8 mouse cellular contexts compared by ENCODE assay signal in the genomic region with DNA sequence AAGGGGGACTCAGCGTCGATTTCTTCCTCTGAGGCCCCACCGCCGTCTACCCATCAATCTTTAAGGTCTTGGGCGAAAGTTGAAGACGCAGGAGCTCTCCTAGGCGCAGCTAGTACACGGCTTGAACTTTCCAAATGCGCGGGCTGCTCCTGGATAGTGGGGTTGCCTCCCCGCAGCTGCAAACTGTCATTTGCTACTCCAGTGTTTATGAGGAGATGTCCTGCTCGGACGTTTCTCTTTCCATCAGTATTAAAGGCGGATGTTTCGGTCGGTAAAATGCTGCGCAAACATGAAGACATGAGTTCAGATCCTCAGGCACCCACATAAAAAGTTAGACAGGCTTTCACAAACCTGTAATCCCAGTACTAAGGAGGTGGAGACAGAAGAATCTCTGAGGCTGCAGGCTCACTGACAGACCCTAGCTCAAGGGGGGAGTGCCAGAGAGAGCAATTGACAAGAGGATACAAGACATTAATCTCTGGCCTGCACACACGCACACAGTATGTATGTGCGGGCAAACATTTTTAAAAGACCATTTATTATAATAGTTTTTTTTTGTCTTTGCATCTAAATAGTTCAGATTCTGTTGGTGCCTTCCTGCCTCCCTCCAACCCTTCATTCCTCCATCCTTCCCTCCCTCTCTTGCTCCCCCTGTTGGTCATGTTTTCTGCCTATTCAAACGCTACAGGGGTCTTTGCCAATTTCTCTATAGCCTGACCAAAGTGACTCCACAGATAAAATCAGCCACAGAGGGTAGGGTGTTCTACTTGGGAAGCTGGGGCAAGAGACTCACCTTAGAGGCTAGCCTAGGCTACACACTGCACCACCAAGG. TPM values are rescaled to one million over a fixed set of nuclear protein-coding genes. Genes with fewer than 3 reads are reported as not detected.
A peak's percentile ranks its signal among the peaks of the same experiment; 100 is the strongest.
DNase-seq lines count a peak whose midpoint lies in the region; ATAC-seq and TF ChIP-seq lines count a peak whose summit lies in the region.

A gene (minus strand): TSS at position 639 of the 832 bp plus-strand sequence.

- H3K4me2 ChIP-seq in embryonic facial prominence, embryonic 13.5 days, result peak within 1 kb of the TSS; percentile 99
- H3K4me2 ChIP-seq in heart, postnatal 0 days (ENCODE audit: low read depth, low read length), result peak within 1 kb of the TSS; percentile 93
- peak within 1 kb of the TSS; percentile 99 for H3K4me2 ChIP-seq in limb, embryonic 15.5 days

- ATAC-seq in embryonic facial prominence, embryonic 13.5 days (ENCODE audit: insufficient number of reproducible peaks, insufficient read depth, low FRiP score, low TSS enrichment, low read depth), result no peak
- ATAC-seq in heart, postnatal 0 days (ENCODE audit: insufficient read depth, low read depth), result no peak
- ATAC-seq in limb, embryonic 15.5 days (ENCODE audit: insufficient number of reproducible peaks, low FRiP score, low TSS enrichment, low read depth), result no peak
- ATAC-seq in monocyte, adult 5-6 weeks (replicated peaks; ENCODE audit: insufficient number of reproducible peaks, low FRiP score, low TSS enrichment, poor library complexity, severe bottlenecking), result 0 out of 2 replicates have a peak, but pooled peaks have one; percentile 2

- no peak for TF ChIP-seq EP300 in ES-Bruce4 (IDR thresholded peaks at IDR 0.05; ENCODE audit: insufficient read depth, low read depth, low read length)
- no peak for TF ChIP-seq EP300 in heart, postnatal 0 days (IDR thresholded peaks at IDR 0.05; ENCODE audit: low read depth)

- H3K36me3 ChIP-seq in ES-Bruce4 (ENCODE audit: control insufficient read depth, insufficient read depth, low read length, poor library complexity, severe bottlenecking), result no peaks in the 10 kb centered on the region
- H3K36me3 ChIP-seq in embryonic facial prominence, embryonic 13.5 days, result no peaks in the 10 kb centered on the region
- no peaks in the 10 kb centered on the region for H3K36me3 ChIP-seq in heart, postnatal 0 days (replicated peaks; ENCODE audit: control insufficient read depth, insufficient read depth, low read length)
- no peaks in the 10 kb centered on the region for H3K36me3 ChIP-seq in limb, embryonic 15.5 days

- H3K4me3 ChIP-seq in ES-Bruce4 (ENCODE audit: low read depth, low read length), result peak within 1 kb of the TSS; percentile 78
- peak within 1 kb of the TSS; percentile 70 for H3K4me3 ChIP-seq in embryonic facial prominence, embryonic 13.5 days
- H3K4me3 ChIP-seq in heart, postnatal 0 days (ENCODE audit: low read depth, low read length), result peak within 1 kb of the TSS; percentile 75
- H3K4me3 ChIP-seq in limb, embryonic 15.5 days, result peak within 1 kb of the TSS; percentile 62

- DNase-seq in 3T3-L1 (ENCODE audit: low read depth, low spot score), result peak; percentile 39
- DNase-seq in heart, postnatal 0 days (ENCODE audit: low spot score), result peak; percentile 45
- DNase-seq in yolk sac, embryonic 10.5 days (ENCODE audit: low spot score), result peak; percentile 23
- DNase-seq in right cerebral cortex, adult 18-20 months, result no peak

- peak within 1 kb of the TSS; percentile 73 for H3K9ac ChIP-seq in ES-Bruce4 (ENCODE audit: low read depth, poor library complexity, severe bottlenecking)
- peak within 1 kb of the TSS; percentile 87 for H3K9ac ChIP-seq in embryonic facial prominence, embryonic 13.5 days
- H3K9ac ChIP-seq in heart, postnatal 0 days (replicated peaks; ENCODE audit: low read depth, low read length), result peak within 1 kb of the TSS; percentile 74
- H3K9ac ChIP-seq in limb, embryonic 15.5 days, result peak within 1 kb of the TSS; percentile 70

- peaks cover 14% of the 10 kb centered on the region for H3K27me3 ChIP-seq in ES-Bruce4 (ENCODE audit: control insufficient read depth, insufficient read depth, low read length, poor library complexity, severe bottlenecking)
- peaks cover 22% of the 10 kb centered on the region for H3K27me3 ChIP-seq in embryonic facial prominence, embryonic 13.5 days
- H3K27me3 ChIP-seq in heart, postnatal 0 days (ENCODE audit: control insufficient read depth, insufficient read depth, low read length), result 0 out of 2 replicates have a peak, but pooled peaks cover 3% of the 10 kb centered on the region
- H3K27me3 ChIP-seq in limb, embryonic 15.5 days, result peaks cover 14% of the 10 kb centered on the region

- no peak for TF ChIP-seq CTCF in ES-Bruce4 (IDR thresholded peaks at IDR 0.05; ENCODE audit: low read depth, low read length)
- TF ChIP-seq CTCF in heart, postnatal 0 days (IDR thresholded peaks at IDR 0.05; ENCODE audit: low read depth), result peak; percentile 63

- no peak within 1 kb of the TSS for H3K27ac ChIP-seq in ES-Bruce4 (ENCODE audit: insufficient read depth, low read length)
- H3K27ac ChIP-seq in embryonic facial prominence, embryonic 13.5 days, result peak within 1 kb of the TSS; percentile 93
- H3K27ac ChIP-seq in heart, postnatal 0 days (ENCODE audit: low read depth), result no peak within 1 kb of the TSS
- H3K27ac ChIP-seq in limb, embryonic 15.5 days, result peak within 1 kb of the TSS; percentile 82

- WGBS in embryonic facial prominence, embryonic 13.5 days, result 8% methylated on average over 20 of the region's 20 CpGs
- 10% methylated on average over 20 of the region's 20 CpGs for WGBS in heart, postnatal 0 days
- WGBS in limb, embryonic 15.5 days, result 10% methylated on average over 20 of the region's 20 CpGs

- H3K4me1 ChIP-seq in ES-Bruce4 (ENCODE audit: control insufficient read depth, insufficient read depth, low read length), result no peaks in the 10 kb centered on the region
- peaks cover 16% of the 10 kb centered on the region for H3K4me1 ChIP-seq in embryonic facial prominence, embryonic 13.5 days
- H3K4me1 ChIP-seq in heart, postnatal 0 days (ENCODE audit: control insufficient read depth, insufficient read depth), result peaks cover 14% of the 10 kb centered on the region
- H3K4me1 ChIP-seq in limb, embryonic 15.5 days, result peaks cover 22% of the 10 kb centered on the region

- no peak for TF ChIP-seq POLR2A in ES-Bruce4 (IDR thresholded peaks at IDR 0.05; ENCODE audit: insufficient read depth, low read length)

- no peaks in the 10 kb centered on the region for H3K9me3 ChIP-seq in ES-Bruce4 (replicated peaks; ENCODE audit: control insufficient read depth, insufficient read depth, low read length, poor library complexity, severe bottlenecking)
- no peaks in the 10 kb centered on the region for H3K9me3 ChIP-seq in embryonic facial prominence, embryonic 13.5 days
- H3K9me3 ChIP-seq in heart, postnatal 0 days (replicated peaks; ENCODE audit: control insufficient read depth, low read length), result no peaks in the 10 kb centered on the region
- H3K9me3 ChIP-seq in limb, embryonic 15.5 days, result no peaks in the 10 kb centered on the region

RNA-seq across cellular contexts. Expression of the gene that starts here (rescaled TPM):
- 1.2 and 2.6 TPM in 2 replicates for polyA plus RNA-seq in ES-Bruce4 (2011; ENCODE audit: insufficient read depth, insufficient read length, low read depth, missing spikeins)
- 21.3 and 21.8 TPM in 2 replicates for polyA plus RNA-seq in embryonic facial prominence, embryonic 13.5 days (2015; fragmentation: Nextera tagmentation; extraction: Ambion mirVana)
- total RNA-seq in heart, postnatal 0 days (2014; rRNA removed; ENCODE audit: low replicate concordance), result 86.4 and 107 TPM in 2 replicates
- polyA plus RNA-seq in heart, postnatal 0 days (2015; fragmentation: Nextera tagmentation; extraction: Ambion mirVana), result 58.5 and 65.3 TPM in 2 replicates
- 32.9 and 39.3 TPM in 2 replicates for polyA plus RNA-seq in limb, embryonic 15.5 days (2015; fragmentation: Nextera tagmentation; extraction: Ambion mirVana)
- 184 to 329 TPM (median 319 TPM) in 3 replicates for total RNA-seq in monocyte, adult 5-6 weeks (2017)

Comparison
In these comparisons a context has a peak if more than half of its experiments do, and no peak if none do; other contexts are left out.
1. H3K27ac ChIP-seq: peak in embryonic facial prominence, embryonic 13.5 days (single experiment) and limb, embryonic 15.5 days (single experiment); none in ES-Bruce4 (single experiment) and heart, postnatal 0 days (single experiment).
2. Peak in every context shown above with its lines, with median percentiles within 50 percentile points of each other: H3K4me3 ChIP-seq, H3K9ac ChIP-seq and H3K4me2 ChIP-seq.